Mouse (Mus musculus) intestine, embryonic 15.5 days (tissue): ENCODE data around the gene Egln3. TPM values are rescaled to one million over a fixed set of nuclear protein-coding genes. Genes with fewer than 3 reads are reported as not detected.

Experiments
- ATAC-seq: fragments of 200-750 bp; cut with Nextera tagmentation; 2 replicates; pipeline ENCODE4 v1.8.0; 2017; ENCODE audit warnings: moderate TSS enrichment, moderate library complexity
- H3K27ac ChIP-seq: fragments of 300-500 bp; sonication (generic); 2 replicates; pipeline ENCODE4 v1.5.1; 2015; ENCODE audit warnings: mild to moderate bottlenecking, inconsistent platforms
- H3K27me3 ChIP-seq: fragments of 300-500 bp; sonication (generic); replicated peaks from 2 replicates; pipeline ENCODE4 v1.6.1; 2015; ENCODE audit warnings: inconsistent platforms
- H3K36me3 ChIP-seq: fragments of 300-500 bp; sonication (generic); 2 replicates; pipeline ENCODE4 v1.6.1; 2015; ENCODE audit warnings: inconsistent platforms
- H3K4me1 ChIP-seq: fragments of 300-500 bp; sonication (generic); replicated peaks from 2 replicates; pipeline ENCODE4 v1.6.1; 2015; ENCODE audit warnings: inconsistent platforms
- H3K4me2 ChIP-seq: fragments of 300-500 bp; sonication (generic); replicated peaks from 2 replicates; pipeline ENCODE4 v1.6.1; 2015; ENCODE audit warnings: mild to moderate bottlenecking, inconsistent platforms
- H3K4me3 ChIP-seq: fragments of 300-500 bp; sonication (generic); replicated peaks from 2 replicates; pipeline ENCODE4 v1.5.1; 2015; ENCODE audit warnings: inconsistent platforms
- H3K9ac ChIP-seq: fragments of 300-500 bp; sonication (generic); 2 replicates; pipeline ENCODE4 v1.6.1; 2015; ENCODE audit warnings: inconsistent platforms
- H3K9me3 ChIP-seq: fragments of 300-500 bp; sonication (generic); 2 replicates; pipeline ENCODE4 v1.6.1; 2016; ENCODE audit warnings: inconsistent platforms
- WGBS: fragments of 180-500 bp; shearing (Covaris S2); methylation state at CpG from one replicate; pipeline ENCODE4 v1.1.7; 2015; 5-methylcytosine and 5-hydroxymethylcytosine counted together
- polyA plus RNA-seq: library from polyadenylated mRNA; unstranded; fragments of >200 nt; fragmentation: Nextera tagmentation; extraction: Ambion mirVana; gene quantifications from 2 replicates; pipeline ENCODE4 v1.2.1, GENCODE M21; 2015

Egln3 gene
- 54.2 and 57.9 TPM in 2 replicates for polyA plus RNA-seq

DNA sequence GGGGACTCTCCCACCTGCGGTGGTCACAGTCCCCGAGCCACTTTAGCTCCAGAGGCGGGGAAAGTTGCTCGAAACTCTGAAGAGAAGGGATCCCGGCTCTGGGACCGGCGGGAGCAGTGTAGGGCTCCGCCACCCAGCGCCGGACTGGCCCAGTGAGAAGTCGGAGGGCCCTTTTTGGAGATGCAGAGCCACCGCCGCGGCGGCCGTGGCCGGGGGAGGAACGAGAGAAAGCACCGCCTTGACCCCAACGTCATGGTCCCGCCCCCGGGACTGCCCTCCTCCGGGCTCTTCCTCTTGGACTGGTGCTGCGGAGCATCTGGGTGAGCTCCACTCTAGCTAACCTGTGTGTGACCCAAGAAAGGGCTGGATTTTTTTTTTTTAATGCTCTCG is at the start of gene Egln3:
Gene Egln3 (minus strand): TSS at position 205 of the 390 bp plus-strand sequence.
- H3K27ac ChIP-seq = peak within 1 kb of the TSS; percentile 88
- peaks cover 23% of the 10 kb centered on the region for H3K4me1 ChIP-seq
- no peaks in the 10 kb centered on the region for H3K27me3 ChIP-seq
- ATAC-seq = peak; percentile 92
- H3K9me3 ChIP-seq = no peaks in the 10 kb centered on the region
- no peaks in the 10 kb centered on the region for H3K36me3 ChIP-seq
- peak within 1 kb of the TSS; percentile 90 for H3K9ac ChIP-seq
- peak within 1 kb of the TSS; percentile 79 for H3K4me3 ChIP-seq
- peak within 1 kb of the TSS; percentile 89 for H3K4me2 ChIP-seq
- WGBS = under 1% methylated on average over 25 of the region's 25 CpGs

DNA sequence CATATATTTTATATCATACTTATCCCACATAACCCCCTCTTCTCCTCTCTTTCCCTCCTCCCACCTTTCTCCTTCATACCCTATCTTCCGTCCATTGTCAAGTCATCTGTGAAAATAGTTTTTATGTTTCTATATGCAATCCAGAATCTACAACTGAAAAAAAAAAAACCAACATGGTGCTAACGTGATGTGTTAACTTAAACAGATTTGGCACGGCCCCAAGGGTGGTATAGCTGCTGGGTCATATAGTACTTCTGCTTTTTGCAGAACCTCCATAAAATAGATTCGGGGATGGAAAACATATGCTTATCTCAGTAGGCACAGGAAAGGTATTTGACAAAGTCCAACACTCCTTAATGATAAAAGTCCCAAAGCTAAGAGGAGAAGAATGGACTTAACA is 49.8 kb upstream of the Egln3 start:
- H3K27me3 ChIP-seq = no peaks in the 10 kb centered on the region
- no peak overlapping the region for H3K27ac ChIP-seq
- no peak overlapping the region for H3K4me3 ChIP-seq
- no peaks in the 10 kb centered on the region for H3K36me3 ChIP-seq
- H3K4me1 ChIP-seq = no peaks in the 10 kb centered on the region
- H3K4me2 ChIP-seq = no peak overlapping the region
- no peak for ATAC-seq
- no peak overlapping the region for H3K9ac ChIP-seq
- H3K9me3 ChIP-seq = no peaks in the 10 kb centered on the region
- 85% methylated on average over 4 of the region's 4 CpGs for WGBS

DNA sequence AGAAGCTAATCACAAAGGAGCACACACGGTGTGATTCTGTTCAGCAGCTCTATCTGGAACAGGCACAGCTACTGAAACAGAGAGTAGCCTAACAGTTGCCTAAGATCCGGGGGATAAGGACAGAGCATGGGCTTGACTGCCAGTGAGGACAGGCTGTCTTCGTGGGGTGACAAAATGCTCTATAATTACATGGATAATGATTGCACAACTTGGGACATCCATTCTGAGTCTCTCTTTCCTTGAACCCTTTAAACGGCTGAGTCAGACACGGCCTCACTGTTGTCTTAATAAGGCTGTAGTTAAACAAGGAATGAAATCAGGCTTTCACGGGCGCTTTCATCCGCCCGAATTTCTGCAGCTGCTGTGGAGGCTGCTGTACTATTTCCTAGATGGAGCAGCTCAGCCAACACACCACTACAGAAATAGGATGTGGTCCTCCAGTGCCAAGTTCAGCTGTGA is 48.3 kb upstream of the Egln3 start:
- Histone ChIP-seq H3K36me3 (no peaks in the 10 kb centered on the region), H3K27ac (no peak overlapping the region), H3K4me2 (no peak overlapping the region), H3K9me3 (no peaks in the 10 kb centered on the region), H3K4me3 (no peak overlapping the region), H3K27me3 (no peaks in the 10 kb centered on the region), H3K9ac (no peak overlapping the region), H3K4me1 (no peaks in the 10 kb centered on the region)
- peak; percentile 43 for ATAC-seq
- WGBS = 61% methylated on average over 9 of the region's 9 CpGs

DNA sequence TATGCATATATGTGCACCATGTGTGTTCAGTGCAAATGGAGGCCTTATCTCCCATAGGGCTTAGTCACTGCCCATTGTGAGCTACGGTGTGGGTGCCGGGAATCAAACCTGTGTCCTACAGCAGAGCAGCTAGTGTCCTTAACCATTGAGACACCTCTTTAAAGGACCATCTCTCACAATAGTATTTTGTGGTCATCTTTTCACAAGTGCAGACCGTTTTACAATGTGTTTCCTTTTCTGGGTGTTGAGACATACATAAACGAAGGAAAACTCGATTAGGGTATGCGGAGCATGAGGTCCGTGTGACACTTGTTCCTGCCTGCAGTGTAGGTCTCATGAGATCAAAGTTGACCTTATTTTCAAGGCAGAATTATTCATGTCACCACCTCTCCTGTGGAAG is 44.2 kb upstream of the Egln3 start:
- Histone ChIP-seq H3K9ac (no peak overlapping the region), H3K4me1 (no peaks in the 10 kb centered on the region), H3K27ac (no peak overlapping the region), H3K4me2 (no peak overlapping the region), H3K27me3 (no peaks in the 10 kb centered on the region), H3K4me3 (no peak overlapping the region), H3K9me3 (no peaks in the 10 kb centered on the region), H3K36me3 (no peaks in the 10 kb centered on the region)
- ATAC-seq = no peak
- 88% methylated on average over 7 of the region's 7 CpGs for WGBS

DNA sequence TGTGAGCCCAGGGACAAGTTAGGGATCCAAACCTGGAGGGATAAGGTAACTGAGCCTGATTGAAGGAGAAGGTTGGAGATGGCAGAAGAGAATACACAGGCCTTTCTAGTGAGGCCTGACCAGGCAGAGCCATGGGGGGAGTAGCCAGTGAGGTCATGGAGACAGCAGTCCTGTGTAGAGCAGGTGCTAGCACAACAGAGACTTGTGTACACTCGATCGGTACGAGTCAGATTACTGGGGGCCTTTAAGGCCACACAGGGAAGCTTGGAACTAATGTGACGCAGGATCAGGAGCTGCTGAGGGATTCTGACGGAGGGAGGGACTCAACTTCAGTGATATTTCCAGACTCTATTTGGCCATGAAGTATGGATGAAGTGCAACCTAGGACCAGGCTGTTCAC is 39.5 kb upstream of the Egln3 start:
- 80% methylated on average over 5 of the region's 5 CpGs for WGBS
- H3K4me1 ChIP-seq = no peaks in the 10 kb centered on the region
- H3K36me3 ChIP-seq = no peaks in the 10 kb centered on the region
- no peaks in the 10 kb centered on the region for H3K9me3 ChIP-seq
- no peak overlapping the region for H3K4me3 ChIP-seq
- H3K4me2 ChIP-seq = no peak overlapping the region
- no peak overlapping the region for H3K27ac ChIP-seq
- ATAC-seq = no peak
- H3K27me3 ChIP-seq = no peaks in the 10 kb centered on the region
- no peak overlapping the region for H3K9ac ChIP-seq

DNA sequence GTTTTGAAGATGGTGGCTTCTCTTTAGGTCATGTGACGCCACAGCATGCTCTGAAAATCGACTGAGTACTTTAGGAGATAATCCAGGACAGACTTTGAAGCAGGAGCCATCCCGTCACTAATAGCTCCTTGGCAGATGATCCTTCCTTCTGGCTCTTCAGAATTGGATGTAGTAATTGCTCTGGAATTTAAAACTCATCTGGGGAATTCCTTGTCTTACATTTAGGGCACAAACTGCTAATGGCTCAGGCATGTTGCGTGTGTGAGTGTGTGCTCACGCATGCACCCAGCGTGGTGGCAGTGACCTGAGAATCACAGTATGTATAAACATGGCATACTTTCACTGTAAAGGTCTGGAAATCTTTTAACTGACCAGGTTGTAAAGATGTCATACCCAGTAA is 38.3 kb upstream of the Egln3 start:
- Histone ChIP-seq H3K27me3 (no peaks in the 10 kb centered on the region), H3K9ac (no peak overlapping the region), H3K27ac (no peak overlapping the region), H3K4me3 (no peak overlapping the region), H3K36me3 (no peaks in the 10 kb centered on the region), H3K9me3 (no peaks in the 10 kb centered on the region), H3K4me2 (no peak overlapping the region), H3K4me1 (no peaks in the 10 kb centered on the region)
- ATAC-seq = no peak
- 72% methylated on average over 6 of the region's 6 CpGs for WGBS

DNA sequence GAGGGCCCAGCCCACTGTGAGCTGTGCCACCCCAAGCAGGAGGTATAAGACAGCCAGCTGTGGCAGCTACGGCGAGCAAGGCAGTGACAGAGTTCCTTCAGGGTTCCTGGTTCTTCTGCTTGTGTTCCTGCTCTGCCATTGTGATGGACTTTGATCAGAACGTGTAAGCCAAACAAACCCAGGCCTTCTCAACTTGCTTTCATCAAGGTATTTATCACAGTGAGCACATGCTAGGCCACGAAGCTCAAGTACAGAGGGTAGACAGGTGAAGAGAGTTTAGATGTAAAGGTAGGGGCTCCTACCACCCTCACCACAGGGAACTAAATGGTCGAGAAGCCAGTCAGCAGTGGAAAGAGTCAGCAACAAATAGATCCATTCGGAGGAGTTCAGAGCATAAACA is 30.1 kb upstream of the Egln3 start:
- Histone ChIP-seq H3K27me3 (no peaks in the 10 kb centered on the region), H3K4me1 (no peaks in the 10 kb centered on the region), H3K4me3 (no peak overlapping the region), H3K9ac (no peak overlapping the region), H3K9me3 (no peaks in the 10 kb centered on the region), H3K4me2 (no peak overlapping the region), H3K27ac (no peak overlapping the region), H3K36me3 (no peaks in the 10 kb centered on the region)
- no peak for ATAC-seq
- 74% methylated on average over 6 of the region's 6 CpGs for WGBS

DNA sequence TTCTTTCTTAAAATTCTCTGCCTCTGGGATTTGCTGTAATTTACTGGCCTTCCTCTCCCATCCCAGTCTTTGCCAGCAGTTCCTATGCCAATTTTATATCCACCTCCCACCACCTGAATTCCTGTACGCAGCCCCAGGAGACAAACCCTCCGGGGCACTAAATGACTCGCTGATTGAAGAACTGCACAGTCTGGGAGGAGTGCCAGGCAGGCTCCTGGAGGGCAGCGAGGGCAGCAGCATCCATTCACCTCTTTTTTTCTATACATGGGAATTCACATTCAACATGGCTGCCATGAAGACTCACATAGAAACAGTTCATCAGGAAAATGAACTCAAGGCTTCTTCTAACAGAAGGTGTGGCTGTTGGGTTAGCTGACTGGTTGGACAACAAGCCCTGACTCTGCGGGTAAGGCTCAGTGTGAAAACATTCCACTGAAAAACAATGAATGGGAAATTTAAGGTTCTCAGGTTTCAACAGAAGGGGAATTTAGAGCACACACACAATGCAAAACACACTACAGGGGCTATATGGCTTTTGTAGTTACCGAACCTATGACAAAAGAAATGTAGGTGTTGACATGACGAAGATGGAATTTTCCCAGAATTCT is 29.4 kb upstream of the Egln3 start:
- Histone ChIP-seq H3K27me3 (no peaks in the 10 kb centered on the region), H3K4me1 (no peaks in the 10 kb centered on the region), H3K9me3 (no peaks in the 10 kb centered on the region), H3K4me3 (no peak overlapping the region), H3K9ac (no peak overlapping the region), H3K36me3 (no peaks in the 10 kb centered on the region), H3K4me2 (no peak overlapping the region), H3K27ac (no peak overlapping the region)
- ATAC-seq = no peak
- 82% methylated on average over 7 of the region's 7 CpGs for WGBS

DNA sequence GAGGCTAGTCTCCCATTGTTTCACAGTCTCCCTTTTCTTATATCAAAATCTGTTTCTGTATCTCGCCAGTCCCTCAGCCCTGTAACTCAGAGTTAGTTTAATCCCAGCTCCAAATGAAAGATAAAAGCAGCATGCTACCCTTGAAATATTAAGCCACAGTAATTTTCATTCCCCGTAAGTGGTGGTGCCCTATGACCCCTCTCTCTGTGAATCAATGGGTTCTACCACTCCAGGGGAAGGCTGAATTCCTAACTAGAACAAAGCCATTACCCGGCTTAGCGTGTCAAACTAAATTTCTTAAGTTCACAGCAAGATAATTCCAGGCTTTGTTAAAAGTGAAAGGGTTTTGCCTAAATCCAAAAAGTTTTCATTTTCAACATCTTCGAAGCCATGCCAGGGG is 28.8 kb upstream of the Egln3 start:
- no peak for ATAC-seq
- Histone ChIP-seq H3K4me2 (no peak overlapping the region), H3K36me3 (no peaks in the 10 kb centered on the region), H3K4me1 (no peaks in the 10 kb centered on the region), H3K4me3 (no peak overlapping the region), H3K9me3 (no peaks in the 10 kb centered on the region), H3K27me3 (no peaks in the 10 kb centered on the region), H3K27ac (no peak overlapping the region), H3K9ac (no peak overlapping the region)
- 75% methylated on average over 5 of the region's 5 CpGs for WGBS

DNA sequence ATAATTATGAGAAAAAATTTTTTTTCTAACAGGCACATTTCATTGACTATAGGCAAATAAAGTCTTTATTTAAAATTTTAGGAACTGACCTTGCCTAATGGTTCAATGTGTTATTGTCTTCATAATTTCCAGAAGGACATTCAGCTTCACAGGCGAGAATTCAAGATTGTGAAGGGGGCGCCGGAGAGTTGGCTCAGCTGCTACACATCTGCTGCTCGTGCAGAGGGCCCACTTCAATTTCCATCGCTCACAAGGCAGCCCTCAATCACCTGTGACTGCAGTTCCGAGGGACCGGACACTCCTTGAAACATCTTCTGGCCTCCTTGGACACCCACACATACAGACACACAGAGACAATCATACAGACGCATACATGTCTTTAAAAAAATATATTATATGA is 23.9 kb upstream of the Egln3 start:
- Histone ChIP-seq H3K4me3 (no peak overlapping the region), H3K4me1 (no peaks in the 10 kb centered on the region), H3K36me3 (no peaks in the 10 kb centered on the region), H3K4me2 (no peak overlapping the region), H3K27me3 (no peaks in the 10 kb centered on the region), H3K9me3 (no peaks in the 10 kb centered on the region), H3K9ac (no peak overlapping the region), H3K27ac (no peak overlapping the region)
- WGBS = 75% methylated on average over 8 of the region's 8 CpGs
- no peak for ATAC-seq

DNA sequence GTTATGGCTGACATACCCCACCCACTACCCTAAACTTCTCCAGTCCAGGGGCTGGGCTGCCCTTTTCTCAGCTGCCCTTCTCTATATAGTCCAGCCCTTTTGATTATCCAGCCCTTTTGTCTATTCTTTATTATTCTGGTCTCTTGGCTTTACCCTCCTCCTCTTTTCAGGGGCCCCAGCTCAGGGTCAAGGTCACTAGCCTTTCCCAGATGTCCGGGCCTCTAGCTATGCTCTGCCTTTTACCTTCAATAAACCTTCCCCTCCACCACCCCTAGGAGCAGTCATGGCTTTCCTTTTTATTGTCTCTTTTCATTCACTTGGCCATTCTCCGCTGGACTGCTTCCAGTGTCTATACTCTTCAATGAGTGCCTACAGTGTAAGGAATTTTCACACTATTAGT is 22.7 kb upstream of the Egln3 start:
- no peak overlapping the region for H3K4me2 ChIP-seq
- WGBS = 60% methylated on average over 2 of the region's 2 CpGs

DNA sequence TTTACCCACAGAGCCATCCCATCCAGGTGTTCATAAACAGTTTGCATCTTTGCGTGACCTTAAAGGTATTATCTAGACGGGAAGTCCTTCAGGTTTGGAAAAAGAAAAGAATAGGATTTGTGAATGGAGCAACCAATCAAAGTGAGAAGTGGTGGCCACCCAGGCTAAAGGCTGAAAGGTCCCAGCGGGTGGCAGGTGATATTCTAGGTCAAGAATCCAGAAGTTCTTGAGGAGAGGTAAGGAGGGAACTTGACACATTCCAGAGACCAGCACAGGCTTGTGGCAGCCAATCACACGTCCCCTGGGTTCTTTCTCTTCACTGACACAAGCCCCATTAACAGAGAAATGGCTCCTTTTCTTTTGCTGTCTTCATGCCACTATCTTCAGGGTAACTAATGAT is 21.9 kb upstream of the Egln3 start:
- 71% methylated on average over 4 of the region's 4 CpGs for WGBS
- no peak for ATAC-seq
- H3K27ac ChIP-seq = no peak overlapping the region

More for the DNA sequence above, 22.7 kb upstream of the Egln3 start:
- H3K9ac ChIP-seq = no peak overlapping the region
- H3K4me1 ChIP-seq = no peaks in the 10 kb centered on the region
- H3K27ac ChIP-seq = no peak overlapping the region
- H3K4me3 ChIP-seq = no peak overlapping the region
- no peaks in the 10 kb centered on the region for H3K27me3 ChIP-seq
- H3K36me3 ChIP-seq = no peaks in the 10 kb centered on the region
- no peaks in the 10 kb centered on the region for H3K9me3 ChIP-seq
- no peak for ATAC-seq

DNA sequence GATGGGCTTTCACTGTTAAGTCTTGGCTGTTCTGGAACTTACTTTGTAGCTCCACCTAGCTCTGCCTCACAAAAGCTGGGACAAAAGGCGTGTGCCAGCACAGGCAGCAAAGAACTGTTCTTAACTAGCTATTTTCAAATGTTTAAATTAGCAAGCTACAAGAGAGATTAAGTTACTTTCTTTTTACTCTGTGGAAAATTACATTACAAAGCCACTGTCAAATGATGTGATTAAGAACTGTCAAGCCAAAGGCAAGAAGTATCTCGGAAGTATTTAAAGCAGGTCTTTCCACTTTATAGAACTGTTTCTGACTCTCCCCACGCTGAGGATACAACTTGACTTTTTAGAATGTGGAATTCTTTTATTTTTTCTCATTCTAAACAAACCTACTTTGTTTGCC is 21.4 kb upstream of the Egln3 start:
- no peaks in the 10 kb centered on the region for H3K9me3 ChIP-seq
- 60% methylated on average over 3 of the region's 3 CpGs for WGBS
- no peak overlapping the region for H3K9ac ChIP-seq
- no peak overlapping the region for H3K4me2 ChIP-seq
- ATAC-seq = no peak
- H3K4me3 ChIP-seq = no peak overlapping the region
- no peaks in the 10 kb centered on the region for H3K27me3 ChIP-seq
- H3K36me3 ChIP-seq = no peaks in the 10 kb centered on the region
- no peak overlapping the region for H3K27ac ChIP-seq
- no peaks in the 10 kb centered on the region for H3K4me1 ChIP-seq

More for the DNA sequence above, 21.9 kb upstream of the Egln3 start:
- Histone ChIP-seq H3K27me3 (no peaks in the 10 kb centered on the region), H3K9ac (no peak overlapping the region), H3K4me3 (no peak overlapping the region), H3K4me1 (no peaks in the 10 kb centered on the region), H3K4me2 (no peak overlapping the region), H3K36me3 (no peaks in the 10 kb centered on the region), H3K9me3 (no peaks in the 10 kb centered on the region)
